Mouse (Mus musculus) limb, embryonic 14.5 days (tissue): ENCODE data around the gene Fxyd6. TPM values are rescaled to one million over a fixed set of nuclear protein-coding genes. Genes with fewer than 3 reads are reported as not detected.
A peak's percentile ranks its signal among the peaks of the same experiment; 100 is the strongest.

ENCODE experiments used
- ATAC-seq: fragments of 200-750 bp; cut with Nextera tagmentation; 2 replicates; pipeline ENCODE4 v1.8.0; 2017; ENCODE audit warnings: low read depth, moderate number of reproducible peaks, moderate TSS enrichment; ENCODE audit not compliant: low FRiP score
- DNase-seq: peaks from one replicate; pipeline ENCODE4 v3.0.0-alpha.2; 2015; ENCODE audit warnings: low spot score
- H3K27ac ChIP-seq: fragments of 300-500 bp; sonication (generic); replicated peaks from 2 replicates; pipeline ENCODE4 v1.5.1; 2014; ENCODE audit warnings: low read depth, mild to moderate bottlenecking, low read length, moderate library complexity, mixed read lengths
- H3K27me3 ChIP-seq: fragments of 300-500 bp; sonication (generic); 2 replicates; pipeline ENCODE4 v1.6.1; 2014; ENCODE audit warnings: low read length, mixed read lengths; ENCODE audit not compliant: control insufficient read depth, insufficient read depth
- H3K36me3 ChIP-seq: fragments of 300-500 bp; sonication (generic); 2 replicates; pipeline ENCODE4 v1.6.1; 2014; ENCODE audit warnings: mild to moderate bottlenecking, low read length, moderate library complexity, mixed read lengths; ENCODE audit not compliant: control insufficient read depth, insufficient read depth
- H3K4me1 ChIP-seq: fragments of 300-500 bp; sonication (generic); 2 replicates; pipeline ENCODE4 v1.6.1; 2014; ENCODE audit warnings: antibody characterized with exemption, low read length, mixed read lengths; ENCODE audit not compliant: control insufficient read depth, insufficient read depth
- H3K4me2 ChIP-seq: fragments of 300-500 bp; sonication (generic); replicated peaks from 2 replicates; pipeline ENCODE4 v1.6.1; 2014; ENCODE audit warnings: low read depth, mild to moderate bottlenecking, low read length, moderate library complexity; ENCODE audit not compliant: severe bottlenecking
- H3K4me3 ChIP-seq: fragments of 300-500 bp; sonication (generic); replicated peaks from 2 replicates; pipeline ENCODE4 v1.5.1; 2014; ENCODE audit warnings: low read length
- H3K9ac ChIP-seq: fragments of 300-500 bp; sonication (generic); 2 replicates; pipeline ENCODE4 v1.6.1; 2014; ENCODE audit warnings: mild to moderate bottlenecking, low read depth, low read length, moderate library complexity; ENCODE audit not compliant: severe bottlenecking
- H3K9me3 ChIP-seq: fragments of 300-500 bp; sonication (generic); 2 replicates; pipeline ENCODE4 v1.6.1; 2016; ENCODE audit warnings: low read length; ENCODE audit not compliant: control insufficient read depth
- POLR2A ChIP-seq: fragments of 200-500 bp; IDR thresholded peaks from 2 replicates; pipeline ENCODE4 v1.8.0; 2012; ENCODE audit warnings: inconsistent platforms, mild to moderate bottlenecking, moderate library complexity, borderline replicate concordance; ENCODE audit not compliant: insufficient read depth, insufficient read length; ENCODE audit errors: extremely low read depth
- WGBS: fragments of 180-500 bp; shearing (Covaris S2); extraction: QIAGEN DNeasy Blood & Tissue Kit; methylation state at CpG from one replicate; pipeline ENCODE4 v1.1.7; 2014; 5-methylcytosine and 5-hydroxymethylcytosine counted together
- polyA plus RNA-seq, 2 experiments: library from polyadenylated mRNA; depleted of rRNA in 1 of 2; stranded (reverse) in 1 of 2; unstranded in 1 of 2; fragments of >200 nt; fragmentation: Nextera tagmentation in 1 of 2; extraction: Ambion mirVana in 1 of 2; gene quantifications; 2 replicates each; pipeline versions ENCODE4 v1.2.1 to v1.2.3; 2012 to 2014

The Fxyd6 gene
- polyA plus RNA-seq, 2 experiments, result 82.7 to 97.4 TPM

DNA sequence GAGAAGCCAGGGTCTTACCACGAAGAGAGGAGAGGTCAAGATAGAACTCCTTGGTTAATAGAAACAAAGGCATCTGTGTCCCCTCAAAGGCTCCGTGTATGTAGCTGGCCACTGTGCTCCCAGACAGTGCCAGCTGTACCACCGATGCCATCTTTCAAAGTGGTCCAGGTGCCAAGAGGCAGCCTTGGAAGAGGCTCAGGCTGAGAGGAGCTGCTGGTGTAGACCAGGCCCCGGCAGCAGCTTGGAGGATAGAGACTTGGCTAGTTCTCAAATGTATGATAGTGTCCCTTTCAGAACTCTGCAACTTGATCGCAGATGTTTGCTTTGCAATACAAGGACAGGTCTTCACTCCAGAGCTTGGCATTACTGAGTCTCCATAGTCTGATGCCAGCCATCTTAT, 12.4 kb downstream of the Fxyd6 start:
- 85% methylated on average over 5 of the region's 5 CpGs for WGBS
- no peak overlapping the region for H3K27ac ChIP-seq
- ATAC-seq (no peak), DNase-seq (no peak)
- H3K9me3 ChIP-seq, result no peaks in the 10 kb centered on the region
- H3K4me1 ChIP-seq, result no peaks in the 10 kb centered on the region
- H3K4me2 ChIP-seq, result no peak overlapping the region
- H3K36me3 ChIP-seq, result no peaks in the 10 kb centered on the region
- H3K9ac ChIP-seq, result no peak overlapping the region
- H3K27me3 ChIP-seq, result no peaks in the 10 kb centered on the region
- no peak for TF ChIP-seq POLR2A
- H3K4me3 ChIP-seq, result no peak overlapping the region

DNA sequence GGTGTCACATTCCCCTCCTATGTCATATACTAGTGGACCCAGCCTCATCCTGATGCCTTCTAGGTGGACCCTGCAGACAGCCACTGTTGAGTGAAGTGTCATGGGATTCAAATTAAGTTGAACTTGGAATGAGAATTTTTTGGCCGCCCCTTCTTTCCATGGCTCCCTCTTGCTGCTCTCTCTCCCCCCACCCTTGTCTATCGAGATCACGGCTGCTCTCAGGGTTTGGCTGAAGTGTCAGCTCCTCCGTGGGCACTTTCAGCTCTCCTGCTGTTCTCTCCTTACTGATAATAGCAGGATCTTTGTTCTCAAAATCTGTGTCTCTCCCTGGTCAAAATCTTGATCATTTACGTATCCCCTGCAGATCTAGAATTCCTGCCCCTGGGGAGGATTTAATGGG, 12.8 kb downstream of the Fxyd6 start:
- TF ChIP-seq POLR2A, result no peak
- no peak for ATAC-seq
- H3K4me2 ChIP-seq, result no peak overlapping the region
- H3K4me1 ChIP-seq, result no peaks in the 10 kb centered on the region
- no peaks in the 10 kb centered on the region for H3K27me3 ChIP-seq
- no peak overlapping the region for H3K9ac ChIP-seq
- H3K36me3 ChIP-seq, result no peaks in the 10 kb centered on the region
- H3K27ac ChIP-seq, result no peak overlapping the region
- H3K9me3 ChIP-seq, result no peaks in the 10 kb centered on the region
- 83% methylated on average over 5 of the region's 5 CpGs for WGBS
- no peak for DNase-seq
- H3K4me3 ChIP-seq, result no peak overlapping the region

DNA sequence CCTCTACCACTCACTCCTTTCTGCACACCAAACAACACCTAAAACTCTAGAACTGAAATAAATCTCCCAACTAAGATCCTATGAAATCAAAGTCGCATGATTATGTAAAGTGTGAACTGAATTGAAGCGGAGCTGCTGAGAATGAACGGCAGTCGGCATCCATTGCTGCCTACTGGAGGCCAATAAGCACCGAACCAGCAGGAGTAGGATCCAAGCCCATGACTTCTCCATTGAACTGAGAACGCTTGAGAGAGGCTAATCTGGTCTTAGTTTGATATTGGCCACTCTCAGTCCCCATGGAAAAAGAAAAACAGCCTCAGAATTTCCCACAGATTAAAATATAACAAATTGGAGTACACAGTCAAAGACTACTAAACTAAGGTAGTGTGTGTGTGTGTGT, 13.9 kb downstream of the Fxyd6 start:
- 92% methylated on average over 6 of the region's 6 CpGs for WGBS
- Histone ChIP-seq H3K27ac (no peak overlapping the region), H3K27me3 (no peaks in the 10 kb centered on the region), H3K4me2 (no peak overlapping the region), H3K4me1 (no peaks in the 10 kb centered on the region), H3K9ac (no peak overlapping the region), H3K36me3 (no peaks in the 10 kb centered on the region), H3K4me3 (no peak overlapping the region), H3K9me3 (no peaks in the 10 kb centered on the region)
- DNase-seq, result no peak
- no peak for ATAC-seq
- no peak for TF ChIP-seq POLR2A

DNA sequence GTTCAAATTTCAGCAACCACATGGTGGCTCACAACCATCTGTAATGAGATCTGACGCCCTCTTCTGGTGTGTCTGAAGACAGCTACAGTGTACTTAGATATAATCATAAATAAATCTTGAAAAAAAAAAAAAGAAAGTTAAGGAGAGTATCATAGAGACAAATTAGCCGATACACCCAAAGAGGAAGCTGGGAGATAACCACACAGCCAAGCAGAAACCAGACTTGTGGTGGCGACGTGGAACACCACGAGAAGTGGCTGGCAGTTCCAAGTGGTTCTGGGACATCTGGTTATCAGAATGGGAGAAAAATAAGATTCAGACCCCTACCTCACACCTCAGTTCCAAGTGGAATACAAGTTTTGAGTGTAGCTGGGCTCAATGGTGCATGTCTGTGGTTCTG, 16.7 kb downstream of the Fxyd6 start:
- no peak overlapping the region for H3K27ac ChIP-seq
- no peaks in the 10 kb centered on the region for H3K9me3 ChIP-seq
- no peaks in the 10 kb centered on the region for H3K27me3 ChIP-seq
- DNase-seq (no peak), ATAC-seq (no peak)
- H3K4me2 ChIP-seq, result no peak overlapping the region
- no peaks in the 10 kb centered on the region; the same call in none of the 2 replicates for H3K36me3 ChIP-seq
- no peak for TF ChIP-seq POLR2A
- 89% methylated on average over 5 of the region's 5 CpGs for WGBS
- H3K4me3 ChIP-seq, result no peak overlapping the region
- H3K4me1 ChIP-seq, result no peaks in the 10 kb centered on the region
- H3K9ac ChIP-seq, result no peak overlapping the region

DNA sequence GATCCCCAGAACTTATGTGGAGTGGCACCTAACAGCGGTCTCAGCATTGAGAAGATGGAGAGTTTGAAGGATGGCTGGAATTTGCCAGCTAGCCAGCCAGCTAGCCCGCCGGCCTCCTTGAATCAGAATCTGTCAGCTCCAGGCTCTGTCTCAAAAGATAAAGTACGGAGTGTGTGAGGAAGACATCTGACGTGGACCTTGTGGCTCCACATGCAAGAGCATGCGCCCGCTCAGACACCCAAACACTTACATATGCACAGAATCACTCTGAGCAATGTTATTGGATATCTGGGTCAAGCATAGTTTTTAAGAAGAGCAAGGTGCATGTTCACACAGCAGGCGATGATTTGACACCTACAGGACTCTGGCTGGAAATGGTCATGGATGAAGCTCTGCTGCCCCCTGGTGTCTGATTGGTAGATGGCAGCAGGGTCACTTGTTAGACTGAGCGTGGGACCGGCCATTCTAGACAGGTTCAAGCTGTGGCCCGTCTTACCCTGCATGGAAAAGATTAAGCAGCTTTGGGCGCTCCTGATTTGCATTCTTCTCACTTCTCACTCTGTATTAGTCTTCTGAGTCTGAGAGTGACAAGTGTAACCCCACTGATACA, 18.5 kb downstream of the Fxyd6 start:
- DNase-seq (peak; percentile 86), ATAC-seq (peak; percentile 80)
- Histone ChIP-seq H3K27ac (no peak overlapping the region), H3K4me3 (no peak overlapping the region), H3K9ac (no peak overlapping the region), H3K27me3 (no peaks in the 10 kb centered on the region), H3K4me2 (no peak overlapping the region), H3K4me1 (no peaks in the 10 kb centered on the region), H3K9me3 (no peaks in the 10 kb centered on the region), H3K36me3 (peaks cover 12% of the 10 kb centered on the region)
- TF ChIP-seq POLR2A, result no peak
- WGBS, result 46% methylated on average over 12 of the region's 12 CpGs

DNA sequence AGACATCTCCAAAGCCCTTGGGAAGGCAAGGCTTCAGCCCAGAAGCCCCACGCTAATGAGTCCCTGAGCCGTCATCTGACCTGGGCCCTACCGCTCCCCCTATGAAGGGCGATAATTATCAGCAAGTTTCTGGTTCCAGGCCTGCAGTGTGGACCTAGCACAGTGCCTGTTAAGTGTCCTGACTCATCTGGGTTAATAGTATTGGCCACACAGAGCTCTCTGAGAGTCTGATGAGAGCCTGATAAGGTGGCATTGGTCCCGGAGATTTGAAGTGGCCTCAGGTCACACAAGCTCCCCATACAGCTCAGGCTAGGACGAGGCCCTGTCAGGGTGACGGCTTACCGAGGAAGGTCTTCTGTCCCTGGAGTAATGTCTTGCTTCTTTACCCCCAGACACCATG, 19.6 kb downstream of the Fxyd6 start:
- TF ChIP-seq POLR2A, result no peak
- Histone ChIP-seq H3K27me3 (no peaks in the 10 kb centered on the region), H3K9ac (no peak overlapping the region), H3K9me3 (no peaks in the 10 kb centered on the region), H3K4me2 (no peak overlapping the region), H3K36me3 (peaks cover 19% of the 10 kb centered on the region), H3K27ac (no peak overlapping the region), H3K4me1 (no peaks in the 10 kb centered on the region), H3K4me3 (no peak overlapping the region)
- ATAC-seq (no peak), DNase-seq (no peak)
- 86% methylated on average over 8 of the region's 8 CpGs for WGBS
